Mouse (Mus musculus): Measurements from ENCODE around the gene Rmnd5b.
"Not testable (repeated sequence)": the region's sequence is repeated elsewhere in the genome, so short reads cannot be mapped to it uniquely, and the experiment has no call there.

Rmnd5b gene

GRCm38 (mm10) chr11:51649111-51649888, 13.6 kb upstream of the Rmnd5b start:
- no peak for DNase-seq

GRCm38 (mm10) chr11:51648566-51648965, 12.9 kb upstream of the Rmnd5b start:
- DNase-seq: no peak

GRCm38 (mm10) chr11:51646751-51647667, 11.3 kb upstream of the Rmnd5b start:
- no peak for DNase-seq

- DNase-seq: no peak
Measured at GRCm38 (mm10) chr11:51646245-51646644, 10.5 kb upstream of the Rmnd5b start.

GRCm38 (mm10) chr11:51645293-51645692, 9.6 kb upstream of the Rmnd5b start:
- DNase-seq: no peak

GRCm38 (mm10) chr11:51644217-51644616, 8.5 kb upstream of the Rmnd5b start:
- DNase-seq: no peak

- peak; percentile 63 for DNase-seq
Measured at GRCm38 (mm10) chr11:51643761-51644160, 8.1 kb upstream of the Rmnd5b start.

- no peak for DNase-seq
Measured at GRCm38 (mm10) chr11:51643202-51643601, 7.5 kb upstream of the Rmnd5b start.

- no peak for DNase-seq
Measured at GRCm38 (mm10) chr11:51640748-51641147, 5.1 kb upstream of the Rmnd5b start.

GRCm38 (mm10) chr11:51638497-51638896, 2.8 kb upstream of the Rmnd5b start:
- DNase-seq: peak; percentile 3

- peak; percentile 54 for DNase-seq
Measured at GRCm38 (mm10) chr11:51637971-51638414, 2.3 kb upstream of the Rmnd5b start.

- DNase-seq: peak; percentile 68
Measured at GRCm38 (mm10) chr11:51636323-51636684, 608 bp upstream of the Rmnd5b start.

GRCm38 (mm10) chr11:51635127-51635524, 570 bp downstream of the Rmnd5b start:
- DNase-seq: no peak

GRCm38 (mm10) chr11:51633721-51634120, 2.0 kb downstream of the Rmnd5b start:
- DNase-seq: no peak

- not testable (repeated sequence) for DNase-seq
Measured at GRCm38 (mm10) chr11:51633200-51633599, 2.5 kb downstream of the Rmnd5b start.

GRCm38 (mm10) chr11:51632130-51632753, 3.5 kb downstream of the Rmnd5b start:
- DNase-seq: no peak

GRCm38 (mm10) chr11:51629651-51630314, 5.9 kb downstream of the Rmnd5b start:
- DNase-seq: no peak

- no peak for DNase-seq
Measured at GRCm38 (mm10) chr11:51627907-51628306, 7.8 kb downstream of the Rmnd5b start.

GRCm38 (mm10) chr11:51627425-51627824, 8.3 kb downstream of the Rmnd5b start:
- DNase-seq: peak; percentile 62

GRCm38 (mm10) chr11:51625187-51625820, 10.4 kb downstream of the Rmnd5b start:
- no peak for DNase-seq

GRCm38 (mm10) chr11:51622971-51623491, 12.7 kb downstream of the Rmnd5b start:
- DNase-seq: no peak

GRCm38 (mm10) chr11:51621776-51622175, 13.9 kb downstream of the Rmnd5b start:
- no peak for DNase-seq

Data from cerebellum, adult 9-11 months (tissue).